ENCODE assay signal across 15 mouse cellular contexts in genomic region chr5:147850194-147850593, GRCm38 (mm10). TPM values are rescaled to one million over a fixed set of nuclear protein-coding genes. Genes with fewer than 3 reads are reported as not detected.
DNase-seq lines count a peak whose midpoint lies in the region; ATAC-seq and TF ChIP-seq lines count a peak whose summit lies in the region.
"Had no signal": no experiment of that assay in that cellular context is flagged by ENCODE, and none has a peak within 500 bp of the region (broad histone marks: within the 10 kb centered on the region; RNA-seq: fewer than 3 reads in every experiment).

No protein-coding gene starts in this region.

- peak overlapping the region; percentile 38 for H3K4me2 ChIP-seq in heart, postnatal 0 days (ENCODE audit: low read depth, low read length)
- peak overlapping the region; percentile 57 for H3K4me2 ChIP-seq in myocyte (ENCODE audit: low read depth)
- H3K4me2 ChIP-seq: hindbrain, embryonic 13.5 days; intestine, embryonic 15.5 days; neural tube, embryonic 15.5 days had no signal

- H3K79me2 ChIP-seq in myocyte (ENCODE audit: control insufficient read depth, insufficient read depth) = no peaks in the 10 kb centered on the region

- peak; percentile 32; the same call in 1 of the 2 replicates for ATAC-seq in heart, postnatal 0 days (ENCODE audit: insufficient read depth, low read depth)
- ATAC-seq: forebrain, embryonic 16.5 days; intestine, embryonic 15.5 days had no signal

- TF ChIP-seq POLR2A in myocyte (IDR thresholded peaks at IDR 0.05; ENCODE audit: insufficient read length, low read depth) = no peak
- no peak for TF ChIP-seq POLR2A in thymus, adult 2 months (IDR thresholded peaks at IDR 0.05; ENCODE audit: control insufficient read depth, extremely low read depth, insufficient read depth, low read length, poor library complexity)

- no peak overlapping the region for H3K4me3 ChIP-seq in heart, embryonic 10.5 days
- no peak overlapping the region for H3K4me3 ChIP-seq in heart, postnatal 0 days (ENCODE audit: low read depth, low read length)
- no peak overlapping the region for H3K4me3 ChIP-seq in myocyte
- H3K4me3 ChIP-seq in thymus, adult 2 months (ENCODE audit: control insufficient read depth, insufficient read depth, low read length) = no peak overlapping the region
- H3K4me3 ChIP-seq: erythroblast, embryonic 14.5 days; hindbrain, embryonic 13.5 days; intestine, embryonic 15.5 days; neural tube, embryonic 15.5 days had no signal

- TF ChIP-seq CTCF in heart, postnatal 0 days (IDR thresholded peaks at IDR 0.05; ENCODE audit: low read depth) = no peak
- TF ChIP-seq CTCF in thymus, adult 2 months (IDR thresholded peaks at IDR 0.05; ENCODE audit: borderline replicate concordance, control insufficient read depth, extremely low read depth, insufficient read depth, low read length, poor library complexity) = no peak

- H3ac ChIP-seq in myocyte (ENCODE audit: control insufficient read depth, insufficient read length) = no peak overlapping the region

- DNase-seq in kidney, adult 9 months = peak; percentile 50
- DNase-seq in kidney, postnatal 10 days = no peak
- DNase-seq in heart, embryonic 10.5 days (ENCODE audit: low spot score) = no peak
- peak; percentile 52 for DNase-seq in heart, postnatal 0 days (ENCODE audit: low spot score)
- no peak for DNase-seq in gastrocnemius, postnatal 36 days
- DNase-seq in thymus, adult 2 months = no peak
- DNase-seq: cerebellum, postnatal 10 days; embryo, embryonic 11 days had no signal

- whole genome bisulfite sequencing in heart, embryonic 10.5 days = 33% methylated on average over 7 of the region's 7 CpGs
- 5% methylated on average over 7 of the region's 7 CpGs for WGBS in heart, postnatal 0 days
- WGBS in thymus, adult 2 months = 55% methylated on average over 7 of the region's 7 CpGs

- H3K9me3 ChIP-seq in heart, embryonic 10.5 days = no peaks in the 10 kb centered on the region
- H3K9me3 ChIP-seq in heart, postnatal 0 days (replicated peaks; ENCODE audit: control insufficient read depth, low read length) = no peaks in the 10 kb centered on the region
- H3K9me3 ChIP-seq: hindbrain, embryonic 13.5 days; intestine, embryonic 15.5 days; neural tube, embryonic 15.5 days had no signal

- no peak overlapping the region for H3K9ac ChIP-seq in heart, postnatal 0 days (replicated peaks; ENCODE audit: low read depth, low read length)
- H3K9ac ChIP-seq: hindbrain, embryonic 13.5 days; intestine, embryonic 15.5 days; liver, embryonic 14.5 days; neural tube, embryonic 15.5 days had no signal

- H3K4me1 ChIP-seq in heart, embryonic 10.5 days = peaks cover 17% of the 10 kb centered on the region; the same call in 1 of the 2 replicates
- peaks cover 19% of the 10 kb centered on the region for H3K4me1 ChIP-seq in heart, postnatal 0 days (ENCODE audit: control insufficient read depth, insufficient read depth)
- H3K4me1 ChIP-seq in thymus, adult 2 months (replicated peaks; ENCODE audit: control insufficient read depth, insufficient read depth, low read length) = peaks cover 5% of the 10 kb centered on the region
- H3K4me1 ChIP-seq: hindbrain, embryonic 13.5 days had no signal

- H3K27me3 ChIP-seq in heart, embryonic 10.5 days (ENCODE audit: insufficient read depth, poor library complexity, severe bottlenecking) = no peaks in the 10 kb centered on the region
- H3K27me3 ChIP-seq in heart, postnatal 0 days (ENCODE audit: control insufficient read depth, insufficient read depth, low read length) = no peaks in the 10 kb centered on the region
- H3K27me3 ChIP-seq in myocyte (ENCODE audit: control insufficient read depth, insufficient read depth, insufficient read length) = peaks cover 5% of the 10 kb centered on the region
- no peaks in the 10 kb centered on the region for H3K27me3 ChIP-seq in thymus, adult 2 months (ENCODE audit: control insufficient read depth, insufficient read depth, low read length)
- H3K27me3 ChIP-seq: hindbrain, embryonic 13.5 days; intestine, embryonic 15.5 days; neural tube, embryonic 15.5 days had no signal

- TF ChIP-seq EP300 in heart, postnatal 0 days (IDR thresholded peaks at IDR 0.05; ENCODE audit: low read depth) = peak; percentile 48; the same call in 1 of the 2 replicates

- intact Hi-C loops in gastrocnemius, postnatal 36 days (cut with DNase I) = no loop called here

- no peaks in the 10 kb centered on the region for H3K36me3 ChIP-seq in heart, embryonic 10.5 days
- no peaks in the 10 kb centered on the region for H3K36me3 ChIP-seq in heart, postnatal 0 days (replicated peaks; ENCODE audit: control insufficient read depth, insufficient read depth, low read length)
- no peaks in the 10 kb centered on the region for H3K36me3 ChIP-seq in myocyte (ENCODE audit: control insufficient read depth, insufficient read depth)
- H3K36me3 ChIP-seq in thymus, adult 2 months (ENCODE audit: control insufficient read depth, insufficient read depth, low read length) = no peaks in the 10 kb centered on the region
- H3K36me3 ChIP-seq: hindbrain, embryonic 13.5 days; intestine, embryonic 15.5 days; neural tube, embryonic 15.5 days had no signal

- peak overlapping the region; percentile 60; the same call in 1 of the 2 replicates for H3K27ac ChIP-seq in heart, embryonic 10.5 days
- H3K27ac ChIP-seq in heart, postnatal 0 days (ENCODE audit: low read depth) = peak overlapping the region; percentile 34; the same call in 1 of the 2 replicates
- no peak overlapping the region for H3K27ac ChIP-seq in thymus, adult 2 months (ENCODE audit: control insufficient read depth, insufficient read depth, low read length)
- H3K27ac ChIP-seq: hindbrain, embryonic 13.5 days; intestine, embryonic 15.5 days; liver, embryonic 14.5 days; neural tube, embryonic 15.5 days had no signal

TF ChIP-seq in myocyte, 11 proteins besides CTCF, POLR2A, EP300 and RAD21:
- TF ChIP-seq TCF12 (IDR thresholded peaks at IDR 0.05; ENCODE audit: insufficient read depth, poor library complexity, severe bottlenecking) (peak; percentile 83), SRF (IDR thresholded peaks at IDR 0.05; ENCODE audit: control insufficient read depth, insufficient read length, low read depth) (no peak), USF1 (IDR thresholded peaks at IDR 0.05; ENCODE audit: low read depth) (no peak), MYOG (IDR thresholded peaks at IDR 0.05; ENCODE audit: control insufficient read depth in 1 of 3, insufficient read depth in 1 of 3, insufficient read length in 2 of 3, low read depth in 2 of 3) (peak in 2 of 3 experiments; percentile 59 to 89), CEBPB (IDR thresholded peaks at IDR 0.05; ENCODE audit: insufficient read depth, poor library complexity, severe bottlenecking) (no peak), MYOD1 (IDR thresholded peaks at IDR 0.05; ENCODE audit: control insufficient read depth in 1 of 3, insufficient read length in 2 of 3, low read depth in 2 of 3) (peak; percentile 64 to 91 (median 86))
TF ChIP-seq in myocyte: peak in this region for 3.

RNA-seq across cellular contexts. Expression of gene Pomp, which starts 10.1 kb away (rescaled TPM):
- polyA plus RNA-seq in heart, embryonic 10.5 days (2016; fragmentation: Nextera tagmentation; extraction: Ambion mirVana) = 392 and 458 TPM in 2 replicates
- total RNA-seq in heart, postnatal 0 days (2014; rRNA removed; ENCODE audit: low replicate concordance) = 116 and 247 TPM in 2 replicates
- polyA plus RNA-seq in heart, postnatal 0 days (2015; fragmentation: Nextera tagmentation; extraction: Ambion mirVana) = 312 and 325 TPM in 2 replicates
- polyA plus RNA-seq in myocyte (2012; fragmentation: generic; extraction: Trizol) = 220 TPM
- 100 to 1,000 TPM; 130 to 131 TPM for total RNA-seq in gastrocnemius, postnatal 36 days (2021)
- 54.7 and 68.6 TPM in 2 replicates for polyA plus RNA-seq in thymus, adult 2 months (2012; rRNA removed)

RNA-seq across cellular contexts. Expression of gene Slc46a3, which starts 44.4 kb away (rescaled TPM):
- polyA plus RNA-seq in heart, embryonic 10.5 days (2016; fragmentation: Nextera tagmentation; extraction: Ambion mirVana) = 3.5 and 3.8 TPM in 2 replicates
- 0.35 and 3.5 TPM in 2 replicates for total RNA-seq in heart, postnatal 0 days (2014; rRNA removed; ENCODE audit: low replicate concordance)
- 3.1 and 4.7 TPM in 2 replicates for polyA plus RNA-seq in heart, postnatal 0 days (2015; fragmentation: Nextera tagmentation; extraction: Ambion mirVana)
- 2.4 TPM for polyA plus RNA-seq in myocyte (2012; fragmentation: generic; extraction: Trizol)
- 1 to 10 TPM; 9.4 to 9.9 TPM for total RNA-seq in gastrocnemius, postnatal 36 days (2021)
- 34.7 and 50.4 TPM in 2 replicates for polyA plus RNA-seq in thymus, adult 2 months (2012; rRNA removed)

Comparison
In these comparisons a context has a peak if more than half of its experiments do, and no peak if none do; other contexts are left out.
1. DNase-seq: peak in kidney, adult 9 months (single experiment) and heart, postnatal 0 days (single experiment); none in kidney, postnatal 10 days (single experiment), heart, embryonic 10.5 days (single experiment), gastrocnemius, postnatal 36 days (0 of 2) and thymus, adult 2 months (single experiment).